Mouse (Mus musculus) kidney, postnatal 25 days (tissue): ENCODE data around the gene Tmed1.
"Not testable (repeated sequence)": the region's sequence is repeated elsewhere in the genome, so short reads cannot be mapped to it uniquely, and the experiment has no call there.

Experiments
- DNase-seq, 2 experiments: peaks; one replicate each; pipeline ENCODE4 v3.0.0; 2021; ENCODE audit warnings: mixed read lengths in 2 of 2

Tmed1 gene

GRCm38 (mm10) chr9:21469032-21470024 lies 40.7 kb downstream of the Tmed1 start:
- DNase-seq: peak; percentile 52 to 80

- not testable (repeated sequence) for DNase-seq
These were observed 45.5 kb downstream of the Tmed1 start for GRCm38 (mm10) chr9:21464565-21464928.

- peak in 1 of 2 experiments; percentile 61 for DNase-seq
These were observed 46.1 kb downstream of the Tmed1 start for GRCm38 (mm10) chr9:21463766-21464564.

DNA sequence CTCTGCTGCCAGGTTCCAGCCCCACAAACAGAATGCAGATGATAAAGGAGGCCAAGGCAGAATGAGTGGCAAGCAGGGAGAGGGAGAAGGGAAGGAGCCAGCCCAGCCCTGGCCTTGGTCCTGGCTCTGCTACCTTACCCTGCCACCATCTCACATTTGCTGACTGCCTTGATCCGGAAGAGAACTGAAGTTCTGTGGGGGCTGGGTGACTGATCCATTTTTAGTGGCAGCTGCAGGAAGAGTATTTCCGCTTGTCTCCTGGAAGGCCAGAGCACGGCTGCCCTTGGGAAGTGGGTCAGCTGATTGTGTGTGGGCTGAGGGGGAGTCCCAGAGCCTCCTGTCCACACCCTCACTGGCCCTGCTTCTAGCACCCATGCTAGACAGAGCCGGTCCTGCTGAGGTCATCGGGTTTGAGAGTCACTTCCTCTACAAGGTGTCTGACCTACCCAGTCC lies 46.9 kb downstream of the Tmed1 start:
- peak; percentile 73 to 91 for DNase-seq

GRCm38 (mm10) chr9:21460400-21460940 lies 49.6 kb downstream of the Tmed1 start:
- DNase-seq: peak; percentile 25 to 69

DNA sequence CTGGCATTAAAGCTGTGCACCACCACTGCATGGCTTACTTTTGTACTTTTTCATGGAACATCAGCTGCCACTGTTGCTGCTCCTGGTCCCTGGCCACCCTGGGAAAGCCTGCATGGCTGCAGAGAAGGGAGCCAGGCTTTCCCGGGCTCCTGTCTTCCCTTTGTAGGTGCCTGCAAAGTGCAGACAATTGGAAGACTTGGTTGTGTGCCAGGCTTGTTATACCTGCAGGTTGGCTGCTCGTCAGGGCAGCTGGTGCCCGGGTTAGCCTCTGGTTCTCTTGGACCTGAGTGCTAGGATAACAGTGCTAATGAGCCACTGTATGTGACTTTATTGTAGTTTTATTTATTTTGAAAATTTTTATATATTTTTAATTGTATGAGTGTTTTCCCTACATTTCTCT lies 51.2 kb downstream of the Tmed1 start:
- peak in 1 of 2 experiments; percentile 36 for DNase-seq
